Mouse (Mus musculus): ENCODE measurements around the gene Lenep. TPM values are rescaled to one million over a fixed set of nuclear protein-coding genes. Genes with fewer than 3 reads are reported as not detected.

The Lenep gene
- polyA plus RNA-seq, 1 experiment from 2014 or later = 0.89 TPM

DNA sequence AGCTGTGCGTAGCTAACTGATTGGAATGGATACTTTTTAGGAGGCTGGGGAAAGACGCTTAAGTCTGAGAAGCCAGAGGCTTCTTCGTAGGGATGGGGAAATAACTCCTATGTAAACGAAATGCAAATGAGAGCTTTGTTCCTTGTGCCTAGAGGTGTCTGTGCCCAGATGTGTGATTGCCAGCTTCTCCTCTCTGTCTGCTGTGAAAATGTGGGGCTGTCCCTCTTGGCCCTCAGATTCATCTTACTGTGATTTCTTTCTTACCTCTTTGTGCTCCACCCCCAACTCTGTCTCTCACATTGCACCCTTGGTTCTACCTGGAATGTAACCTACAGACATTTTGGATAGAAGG lies 6.0 kb downstream of the Lenep start:
- Histone ChIP-seq H3K4me1 (replicated peaks) (peaks cover 50% of the 10 kb centered on the region), H3K27me3 (peaks cover 33% of the 10 kb centered on the region), H3K9me3 (no peaks in the 10 kb centered on the region), H3K9ac (no peak overlapping the region; the same call in 1 of the 2 replicates), H3K36me3 (no peaks in the 10 kb centered on the region), H3K27ac (replicated peaks) (no peak overlapping the region), H3K4me2 (peak overlapping the region; percentile 99), H3K4me3 (peak overlapping the region; percentile 51)
- ATAC-seq (ENCODE audit: low FRiP score, low read depth) = no peak
- WGBS = under 1% methylated on average over 4 of the region's 4 CpGs

DNA sequence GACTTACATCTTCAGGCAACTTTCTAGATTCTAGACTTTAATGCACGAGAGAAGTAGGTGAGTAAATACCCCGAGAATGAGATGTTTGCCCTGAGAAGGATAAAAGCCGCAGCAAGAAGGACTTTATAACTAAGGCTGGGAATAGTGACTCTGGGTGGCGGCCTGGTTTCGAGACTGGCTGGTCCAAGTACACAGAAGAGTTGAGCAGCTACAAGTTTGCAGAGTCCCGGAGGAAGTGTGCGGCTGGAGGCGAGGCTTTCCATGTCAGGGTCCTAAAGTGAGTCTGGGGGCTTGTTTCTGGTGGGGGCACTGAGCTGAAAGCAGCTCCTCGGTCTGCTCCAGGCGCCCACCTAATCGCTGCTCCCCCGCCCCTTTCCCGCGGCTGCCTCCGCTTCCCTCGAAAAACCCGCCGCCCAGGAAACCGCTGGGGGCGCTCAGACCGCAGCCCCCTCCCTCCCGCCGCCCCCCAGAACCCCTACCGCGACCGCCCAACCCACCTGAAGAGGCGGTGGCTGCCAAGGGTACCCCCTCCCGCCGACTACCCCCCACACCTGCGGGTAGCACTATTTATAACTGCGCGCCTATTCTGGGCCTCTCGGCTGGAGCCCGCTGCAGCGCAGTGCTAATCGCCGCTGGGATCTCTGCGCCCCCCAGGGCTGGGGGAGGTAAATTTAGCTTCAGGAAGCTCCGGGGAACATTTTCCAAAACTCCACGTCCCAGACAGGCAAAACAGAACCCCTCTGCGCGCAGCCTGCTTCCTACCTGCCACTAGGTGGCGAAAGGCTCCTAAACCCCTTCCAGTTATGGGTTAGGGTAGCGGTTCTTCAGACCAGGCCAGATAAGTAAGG lies 6.6 kb downstream of the Lenep start:
- no peak for ATAC-seq (ENCODE audit: low FRiP score, low read depth)
- under 1% methylated on average over 43 of the region's 44 CpGs for WGBS
- Histone ChIP-seq H3K4me1 (replicated peaks) (peaks cover 56% of the 10 kb centered on the region), H3K4me2 (peak overlapping the region; percentile 99), H3K4me3 (peak overlapping the region; percentile 51), H3K9ac (peak overlapping the region; percentile 22), H3K9me3 (no peaks in the 10 kb centered on the region), H3K36me3 (no peaks in the 10 kb centered on the region), H3K27me3 (peaks cover 33% of the 10 kb centered on the region), H3K27ac (replicated peaks) (no peak overlapping the region)

DNA sequence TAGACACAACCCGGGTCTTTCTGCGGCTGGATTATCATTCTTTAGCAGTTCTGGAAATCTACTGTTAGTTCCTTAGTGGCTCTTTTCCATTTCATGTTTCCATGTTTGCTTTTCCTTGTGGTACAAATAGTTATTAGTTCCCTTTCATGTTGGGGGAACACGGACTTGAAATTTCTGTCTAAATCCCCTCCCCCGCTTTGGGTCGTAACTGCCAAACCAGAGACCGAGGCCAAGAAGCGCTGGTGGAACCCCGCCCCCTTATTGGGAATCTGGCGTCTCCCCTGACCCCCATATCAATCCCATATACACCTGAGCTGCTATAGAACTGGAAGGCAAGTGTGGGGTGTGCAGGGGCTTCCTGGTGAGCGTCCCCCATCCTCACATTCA lies 7.2 kb downstream of the Lenep start:
- ATAC-seq (ENCODE audit: low FRiP score, low read depth) = no peak
- H3K4me2 ChIP-seq = peak overlapping the region; percentile 99
- H3K9ac ChIP-seq = no peak overlapping the region
- peak overlapping the region; percentile 51 for H3K4me3 ChIP-seq
- no peaks in the 10 kb centered on the region for H3K36me3 ChIP-seq
- H3K27me3 ChIP-seq = peaks cover 33% of the 10 kb centered on the region
- no peaks in the 10 kb centered on the region for H3K9me3 ChIP-seq
- H3K27ac ChIP-seq (replicated peaks) = no peak overlapping the region
- WGBS = 2% methylated on average over 10 of the region's 10 CpGs
- peaks cover 62% of the 10 kb centered on the region for H3K4me1 ChIP-seq (replicated peaks)

DNA sequence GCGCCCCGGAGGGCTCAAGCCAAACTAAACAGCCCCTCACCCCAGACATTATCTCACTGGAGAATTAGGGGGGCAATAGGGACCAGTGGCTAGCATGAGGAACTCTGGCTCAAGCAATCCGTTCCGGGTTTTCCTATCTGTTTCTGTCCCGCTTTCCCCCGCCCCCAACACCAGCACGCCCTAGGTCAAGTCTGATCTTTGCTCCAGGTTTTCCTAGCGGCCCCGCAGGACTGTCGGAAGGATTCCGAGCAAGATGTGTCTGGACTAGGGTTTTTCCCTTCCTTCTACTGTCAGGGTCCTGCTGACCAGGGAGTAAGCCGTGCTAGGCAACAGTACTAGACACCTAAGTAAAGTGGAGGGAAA lies 7.7 kb downstream of the Lenep start:
- 0% methylated on average over 12 of the region's 12 CpGs for WGBS
- no peak for ATAC-seq (ENCODE audit: low FRiP score, low read depth)
- no peak overlapping the region; the same call in 1 of the 2 replicates for H3K9ac ChIP-seq

DNA sequence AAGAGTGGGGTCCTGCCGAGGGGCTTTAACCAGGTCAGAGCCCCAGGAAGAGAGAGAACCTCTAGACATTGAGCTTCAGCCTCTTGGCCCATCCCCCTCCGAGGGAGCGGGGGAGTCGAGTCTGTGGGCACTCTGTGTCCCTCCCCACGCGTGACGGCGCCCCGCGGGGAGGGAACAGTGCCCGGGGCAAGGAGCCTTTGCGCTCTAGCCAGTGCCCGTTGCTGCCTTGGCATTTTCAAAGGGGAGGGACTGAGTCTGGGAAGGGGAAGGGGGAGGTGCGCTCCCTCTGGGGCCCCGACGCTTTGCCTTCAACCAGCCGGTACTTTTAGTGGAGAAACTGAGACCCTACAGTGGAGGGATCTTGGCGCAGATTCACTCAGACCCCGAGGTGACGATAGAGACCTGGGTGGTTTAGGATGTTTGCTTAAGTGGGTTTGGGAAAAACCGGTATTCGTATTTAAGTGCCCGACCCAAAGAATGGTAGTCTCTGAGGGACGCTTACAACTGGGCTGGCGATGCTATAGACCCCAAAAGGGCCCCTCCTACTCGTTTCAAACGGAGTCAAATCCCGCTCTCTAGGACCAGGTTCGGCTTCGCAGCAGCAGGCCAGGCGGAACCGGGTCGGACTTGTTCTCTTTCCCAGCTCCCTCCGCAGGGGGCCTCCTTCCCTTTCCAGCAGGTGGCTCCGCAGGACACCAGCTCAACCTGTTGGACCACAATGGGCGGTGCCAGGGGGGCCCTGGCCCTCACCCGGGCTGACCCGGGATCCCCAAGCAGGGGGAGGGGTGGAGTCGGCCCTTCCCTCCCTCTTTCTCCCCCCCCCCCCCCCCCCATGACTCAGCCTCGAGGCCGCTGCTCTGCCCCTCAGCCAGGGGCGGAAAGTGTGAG lies 8.3 kb downstream of the Lenep start, which contains the start of gene Zbtb7b:
TSS of gene Zbtb7b (minus strand) at position 771 of the 888 bp plus-strand sequence.
- H3K36me3 ChIP-seq = no peaks in the 10 kb centered on the region
- WGBS = 0% methylated on average over 41 of the region's 42 CpGs
- H3K27me3 ChIP-seq = peaks cover 33% of the 10 kb centered on the region
- no peaks in the 10 kb centered on the region for H3K9me3 ChIP-seq
- H3K4me3 ChIP-seq = peak within 1 kb of the TSS; percentile 51
- H3K9ac ChIP-seq = peak within 1 kb of the TSS; percentile 44
- peak within 1 kb of the TSS; percentile 99 for H3K4me2 ChIP-seq
- peaks cover 62% of the 10 kb centered on the region for H3K4me1 ChIP-seq (replicated peaks)
- peak within 1 kb of the TSS; percentile 73 for H3K27ac ChIP-seq (replicated peaks)
- peak; percentile 49 for ATAC-seq (ENCODE audit: low FRiP score, low read depth)

More for the DNA sequence above, 7.7 kb downstream of the Lenep start:
- peak overlapping the region; percentile 99 for H3K4me2 ChIP-seq
- no peaks in the 10 kb centered on the region for H3K36me3 ChIP-seq
- no peak overlapping the region for H3K27ac ChIP-seq (replicated peaks)
- H3K4me3 ChIP-seq = peak overlapping the region; percentile 51
- peaks cover 33% of the 10 kb centered on the region for H3K27me3 ChIP-seq
- no peaks in the 10 kb centered on the region for H3K9me3 ChIP-seq
- peaks cover 62% of the 10 kb centered on the region for H3K4me1 ChIP-seq (replicated peaks)

DNA sequence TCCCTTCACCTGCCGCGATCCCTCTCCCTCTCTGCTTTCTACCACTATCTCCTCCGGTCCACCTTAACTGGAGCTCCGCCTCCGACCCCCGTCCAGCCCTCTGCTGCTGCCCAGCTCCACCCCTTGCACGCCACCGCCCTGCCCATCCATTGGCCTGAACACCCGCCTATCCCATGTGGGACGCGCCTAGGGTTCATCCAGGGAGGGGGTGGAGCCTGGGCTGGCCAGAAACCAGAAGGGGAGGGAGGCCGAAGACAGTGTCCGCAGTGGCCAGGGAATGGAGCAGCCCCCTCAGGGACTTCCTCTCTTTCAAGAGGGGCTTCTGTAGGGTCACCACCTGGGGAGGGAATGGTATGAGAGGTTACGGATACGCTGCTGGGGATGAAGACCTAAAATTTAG lies 9.0 kb downstream of the Lenep start:
- Histone ChIP-seq H3K9me3 (no peaks in the 10 kb centered on the region), H3K27me3 (peaks cover 33% of the 10 kb centered on the region), H3K4me2 (peak overlapping the region; percentile 99), H3K36me3 (no peaks in the 10 kb centered on the region), H3K9ac (peak overlapping the region; percentile 44), H3K4me1 (replicated peaks) (peaks cover 62% of the 10 kb centered on the region), H3K4me3 (peak overlapping the region; percentile 51), H3K27ac (replicated peaks) (peak overlapping the region; percentile 73)
- peak; percentile 91 for ATAC-seq (ENCODE audit: low FRiP score, low read depth)
- 0% methylated on average over 15 of the region's 15 CpGs for WGBS

DNA sequence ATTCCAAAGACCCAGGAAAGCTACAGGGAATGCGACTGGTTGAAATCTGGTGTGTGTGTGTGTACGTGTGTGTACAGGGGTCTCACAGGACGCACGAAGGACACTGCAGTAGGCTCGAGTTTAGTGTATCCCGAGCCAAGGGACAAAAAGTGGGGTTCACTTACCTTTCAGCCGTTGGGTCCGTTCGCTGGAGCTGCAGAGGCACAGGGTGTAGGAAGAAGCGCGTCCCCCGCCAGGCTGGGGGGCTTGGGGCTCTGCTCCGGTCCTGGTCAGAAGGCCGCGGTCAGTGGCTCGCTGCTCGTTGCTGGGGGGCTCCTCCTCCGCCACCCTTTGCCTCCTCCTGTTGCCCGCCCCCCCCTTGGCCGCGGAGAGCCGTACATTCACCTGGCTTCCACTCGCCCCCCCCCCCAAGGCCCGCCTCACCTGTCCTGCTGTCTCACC lies 9.7 kb downstream of the Lenep start:
- peak overlapping the region; percentile 56; the same call in 1 of the 2 replicates for H3K9ac ChIP-seq
- H3K27me3 ChIP-seq = peaks cover 33% of the 10 kb centered on the region
- ATAC-seq (ENCODE audit: low FRiP score, low read depth) = no peak
- WGBS = 2% methylated on average over 18 of the region's 24 CpGs
- H3K4me3 ChIP-seq = peak overlapping the region; percentile 51
- no peaks in the 10 kb centered on the region for H3K9me3 ChIP-seq
- H3K36me3 ChIP-seq = no peaks in the 10 kb centered on the region
- no peak overlapping the region for H3K27ac ChIP-seq (replicated peaks)
- H3K4me1 ChIP-seq (replicated peaks) = peaks cover 64% of the 10 kb centered on the region
- H3K4me2 ChIP-seq = peak overlapping the region; percentile 99

DNA sequence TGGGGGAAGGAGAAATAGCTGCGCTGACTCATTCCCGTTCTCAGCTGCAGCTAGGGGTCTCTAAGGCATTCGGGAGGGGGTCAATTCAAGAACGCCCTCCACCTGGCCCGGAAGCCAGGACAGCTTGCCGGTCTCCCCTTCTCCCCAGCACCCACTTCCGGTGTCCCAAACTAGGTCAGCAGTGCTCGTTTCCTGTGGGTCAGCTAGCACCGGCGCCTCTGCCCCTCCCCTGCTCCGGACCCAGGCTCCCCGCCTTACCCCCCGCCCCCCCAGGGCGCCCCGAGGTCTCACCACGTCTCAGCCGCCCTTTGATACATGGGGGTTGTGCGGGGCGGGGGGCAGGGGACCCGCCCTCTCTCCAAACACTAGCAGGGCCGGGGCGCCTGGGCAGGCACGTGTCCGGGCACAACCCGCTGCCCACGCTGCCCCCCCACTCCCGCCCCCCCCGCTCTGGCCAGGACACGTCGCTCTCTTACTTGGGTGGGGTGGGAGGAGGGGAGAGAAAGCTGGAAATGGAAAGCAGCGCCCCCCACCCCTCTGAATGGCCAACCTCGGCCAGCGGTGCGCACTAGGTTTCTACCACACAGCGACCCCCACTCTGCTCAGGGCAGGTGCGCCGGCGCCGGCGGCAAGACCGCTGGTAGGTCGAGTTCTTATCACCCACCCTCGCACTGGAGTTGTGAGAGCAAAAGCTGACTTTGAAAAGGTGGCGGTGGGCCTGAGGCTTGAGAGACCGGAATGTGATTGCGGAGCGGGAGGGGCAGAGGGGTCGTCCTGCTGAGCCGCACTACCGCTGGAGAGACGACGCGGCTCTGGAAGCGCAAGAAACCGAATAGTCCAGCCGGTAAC lies 10.7 kb downstream of the Lenep start:
- Histone ChIP-seq H3K4me1 (replicated peaks) (peaks cover 64% of the 10 kb centered on the region), H3K36me3 (no peaks in the 10 kb centered on the region), H3K9ac (peak overlapping the region; percentile 56), H3K4me3 (peak overlapping the region; percentile 51), H3K4me2 (peak overlapping the region; percentile 99), H3K27me3 (peaks cover 32% of the 10 kb centered on the region), H3K9me3 (no peaks in the 10 kb centered on the region), H3K27ac (replicated peaks) (0 out of 2 replicates have a peak overlapping the region, but pooled peaks have one; percentile 23)
- WGBS = under 1% methylated on average over 52 of the region's 56 CpGs
- no peak for ATAC-seq (ENCODE audit: low FRiP score, low read depth)

DNA sequence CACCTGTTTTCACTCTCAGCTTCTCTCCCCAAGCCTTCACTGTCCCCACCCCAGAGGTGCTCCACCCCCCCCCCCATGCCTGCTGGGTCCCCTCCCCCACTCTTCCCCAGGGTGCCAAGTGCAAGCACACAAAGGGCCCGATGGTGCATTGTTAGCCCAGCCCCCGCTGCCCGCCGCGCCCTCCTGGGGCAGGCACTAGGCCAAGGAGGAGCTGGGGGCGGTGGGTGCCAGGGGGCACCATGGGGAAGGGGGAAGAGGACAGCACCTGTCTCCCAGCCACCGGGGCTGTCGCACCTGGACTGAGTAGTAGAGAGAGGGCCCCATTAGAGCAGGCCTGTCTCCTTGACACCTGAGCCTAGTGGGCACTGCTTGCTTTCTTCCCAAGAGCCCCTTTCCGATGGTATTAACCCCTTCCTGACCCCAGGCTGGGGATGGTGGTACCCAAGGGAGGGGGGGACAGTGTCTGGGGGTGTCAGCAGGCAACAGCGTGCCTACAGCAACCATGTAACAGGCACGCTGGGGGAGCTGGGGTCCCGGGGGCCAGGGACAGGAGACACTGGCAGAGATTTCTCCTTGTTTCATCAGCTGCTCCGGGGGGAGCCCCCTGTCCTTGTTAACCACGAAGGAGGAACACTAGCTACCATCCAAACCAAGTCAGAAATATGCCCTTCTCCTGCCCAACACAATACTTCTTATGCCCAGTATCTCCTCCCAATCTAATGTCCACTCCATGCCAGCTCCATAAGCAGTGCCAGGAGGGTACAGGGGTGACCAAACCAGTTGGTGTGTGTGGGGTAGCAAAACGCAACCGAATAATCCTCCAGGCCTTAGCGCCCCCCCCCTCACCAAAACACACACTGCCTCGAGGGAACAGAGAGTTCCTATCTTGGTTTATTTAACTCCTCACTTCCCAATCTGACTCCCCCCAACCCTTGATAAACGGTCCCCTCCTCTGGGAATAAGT lies 11.6 kb downstream of the Lenep start:
- H3K9me3 ChIP-seq = no peaks in the 10 kb centered on the region
- peak overlapping the region; percentile 99 for H3K4me2 ChIP-seq
- peaks cover 28% of the 10 kb centered on the region for H3K27me3 ChIP-seq
- peaks cover 57% of the 10 kb centered on the region for H3K4me1 ChIP-seq (replicated peaks)
- WGBS = 10% methylated on average over 19 of the region's 19 CpGs
- no peak overlapping the region for H3K27ac ChIP-seq (replicated peaks)
- H3K9ac ChIP-seq = peak overlapping the region; percentile 56
- ATAC-seq (ENCODE audit: low FRiP score, low read depth) = no peak
- H3K4me3 ChIP-seq = peak overlapping the region; percentile 51
- no peaks in the 10 kb centered on the region for H3K36me3 ChIP-seq

DNA sequence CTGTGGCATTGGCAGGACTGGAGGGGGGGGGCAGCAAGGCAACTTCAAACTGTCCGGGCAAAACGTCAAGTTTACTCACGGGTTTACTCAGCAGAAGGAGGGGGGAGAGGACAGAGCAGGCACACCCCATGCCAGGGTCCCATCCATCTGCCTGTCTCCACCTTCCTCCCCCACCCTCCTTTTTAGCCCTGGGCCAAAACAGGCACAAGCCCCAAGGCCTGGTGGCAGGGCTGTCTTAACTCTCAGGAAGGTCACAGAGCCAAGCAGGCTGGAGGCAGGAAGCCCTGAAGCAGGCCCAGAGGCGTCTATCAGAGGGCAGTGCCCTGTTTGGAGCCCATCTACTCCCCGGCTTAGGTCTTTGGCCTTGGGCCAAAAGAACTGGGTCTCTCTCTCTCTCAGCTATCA lies 12.5 kb downstream of the Lenep start:
- ATAC-seq (ENCODE audit: low FRiP score, low read depth) = no peak
- peaks cover 22% of the 10 kb centered on the region for H3K27me3 ChIP-seq
- no peak overlapping the region for H3K27ac ChIP-seq (replicated peaks)
- no peaks in the 10 kb centered on the region for H3K36me3 ChIP-seq
- H3K9ac ChIP-seq = no peak overlapping the region
- H3K4me2 ChIP-seq = no peak overlapping the region
- 34% methylated on average over 5 of the region's 5 CpGs for WGBS
- H3K4me1 ChIP-seq (replicated peaks) = peaks cover 49% of the 10 kb centered on the region
- no peaks in the 10 kb centered on the region for H3K9me3 ChIP-seq
- H3K4me3 ChIP-seq = no peak overlapping the region
